Mouse (Mus musculus): ENCODE measurements around the gene Nexmif. TPM values are rescaled to one million over a fixed set of nuclear protein-coding genes. Genes with fewer than 3 reads are reported as not detected.

The Nexmif gene
- polyA plus RNA-seq, 1 experiment from 2014 or later, result 12.1 TPM

GRCm38 (mm10) chrX:104040276-104040675, 160.7 kb downstream of the Nexmif start:
- Histone ChIP-seq H3K36me3 (no peaks in the 10 kb centered on the region), H3K9ac (replicated peaks) (no peak overlapping the region), H3K9me3 (no peaks in the 10 kb centered on the region), H3K27me3 (peaks cover 61% of the 10 kb centered on the region), H3K4me1 (replicated peaks) (no peaks in the 10 kb centered on the region), H3K4me2 (replicated peaks) (no peak overlapping the region), H3K27ac (no peak overlapping the region), H3K4me3 (replicated peaks) (no peak overlapping the region)
- ATAC-seq, result no peak

GRCm38 (mm10) chrX:104033843-104034242, 167.1 kb downstream of the Nexmif start:
- no peak overlapping the region for H3K4me2 ChIP-seq (replicated peaks)
- no peak overlapping the region for H3K27ac ChIP-seq
- H3K4me3 ChIP-seq (replicated peaks), result no peak overlapping the region
- H3K36me3 ChIP-seq, result no peaks in the 10 kb centered on the region
- H3K9me3 ChIP-seq, result no peaks in the 10 kb centered on the region
- H3K27me3 ChIP-seq, result peaks cover 27% of the 10 kb centered on the region; the same call in 1 of the 2 replicates
- 73% methylated on average over 5 of the region's 5 CpGs for whole genome bisulfite sequencing
- no peaks in the 10 kb centered on the region for H3K4me1 ChIP-seq (replicated peaks)
- H3K9ac ChIP-seq (replicated peaks), result no peak overlapping the region
- ATAC-seq, result no peak

- H3K27me3 ChIP-seq, result peaks cover 36% of the 10 kb centered on the region
- no peak overlapping the region for H3K27ac ChIP-seq
- ATAC-seq, result no peak
- H3K4me2 ChIP-seq (replicated peaks), result no peak overlapping the region
- no peaks in the 10 kb centered on the region for H3K9me3 ChIP-seq
- H3K4me3 ChIP-seq (replicated peaks), result no peak overlapping the region
- H3K4me1 ChIP-seq (replicated peaks), result no peaks in the 10 kb centered on the region
- no peak overlapping the region for H3K9ac ChIP-seq (replicated peaks)
- no peaks in the 10 kb centered on the region for H3K36me3 ChIP-seq
- 49% methylated on average over 4 of the region's 4 CpGs for WGBS
Measured at GRCm38 (mm10) chrX:104032756-104033155, 168.2 kb downstream of the Nexmif start.

MicroRNA genes within 50 kb of the gene (microRNA counts, 519-probe panel; counts per million panel counts)
- 3,197 counts per million, percentile 66 among the panel's probes with 10 or more counts for microRNA mmu-miR-672

Small RNA genes lying within 50 kb of the gene (microRNA-seq; reads per million reads assigned to microRNA genes)
- gene Gm24993 (not detected), gene Mir672 (301 reads per million, percentile 64 among the genes with 10 or more reads in this experiment)

Other genes with a start within 250 kb of the Nexmif start
- gene Rlim, start 219.9 kb downstream of the Nexmif start, polyA plus RNA-seq (2015; fragmentation: Nextera tagmentation; extraction: Ambion mirVana), result 33.3 and 36.3 TPM in 2 replicates
- 9.0 and 10.3 TPM in 2 replicates for gene Abcb7, start 212.7 kb upstream of the Nexmif start, polyA plus RNA-seq (2015; fragmentation: Nextera tagmentation; extraction: Ambion mirVana)